Mouse (Mus musculus): ENCODE measurements around the gene Ppp6r3. TPM values are rescaled to one million over a fixed set of nuclear protein-coding genes. Genes with fewer than 3 reads are reported as not detected.
A peak's percentile ranks its signal among the peaks of the same experiment; 100 is the strongest.
"Not testable (repeated sequence)": the region's sequence is repeated elsewhere in the genome, so short reads cannot be mapped to it uniquely, and the experiment has no call there.

The Ppp6r3 gene
- polyA plus RNA-seq, 1 experiment, result 97.4 TPM

GRCm38 (mm10) chr19:3537658-3538057 lies 37.9 kb downstream of the Ppp6r3 start:
- H3K27ac ChIP-seq (ENCODE audit: control insufficient read depth, insufficient read depth, low read length), result no peak overlapping the region
- no peak overlapping the region for H3K4me3 ChIP-seq (ENCODE audit: control insufficient read depth, insufficient read depth, low read length)
- H3K36me3 ChIP-seq (ENCODE audit: control insufficient read depth, insufficient read depth, low read length), result peaks cover 10% of the 10 kb centered on the region
- peaks cover 9% of the 10 kb centered on the region for H3K4me1 ChIP-seq (replicated peaks; ENCODE audit: control insufficient read depth, insufficient read depth, low read length)
- TF ChIP-seq CTCF (IDR thresholded peaks at IDR 0.05; ENCODE audit: borderline replicate concordance, control insufficient read depth, extremely low read depth, insufficient read depth, low read length, poor library complexity) (no peak), POLR2A (IDR thresholded peaks at IDR 0.05; ENCODE audit: control insufficient read depth, extremely low read depth, insufficient read depth, low read length, poor library complexity) (no peak)
- no peak for DNase-seq
- H3K27me3 ChIP-seq (ENCODE audit: control insufficient read depth, insufficient read depth, low read length), result no peaks in the 10 kb centered on the region
- WGBS, result 91% methylated on average over 6 of the region's 6 CpGs

- 70% methylated on average over 3 of the region's 3 CpGs for WGBS
Observed at GRCm38 (mm10) chr19:3534945-3535344, 40.6 kb downstream of the Ppp6r3 start.

DNA sequence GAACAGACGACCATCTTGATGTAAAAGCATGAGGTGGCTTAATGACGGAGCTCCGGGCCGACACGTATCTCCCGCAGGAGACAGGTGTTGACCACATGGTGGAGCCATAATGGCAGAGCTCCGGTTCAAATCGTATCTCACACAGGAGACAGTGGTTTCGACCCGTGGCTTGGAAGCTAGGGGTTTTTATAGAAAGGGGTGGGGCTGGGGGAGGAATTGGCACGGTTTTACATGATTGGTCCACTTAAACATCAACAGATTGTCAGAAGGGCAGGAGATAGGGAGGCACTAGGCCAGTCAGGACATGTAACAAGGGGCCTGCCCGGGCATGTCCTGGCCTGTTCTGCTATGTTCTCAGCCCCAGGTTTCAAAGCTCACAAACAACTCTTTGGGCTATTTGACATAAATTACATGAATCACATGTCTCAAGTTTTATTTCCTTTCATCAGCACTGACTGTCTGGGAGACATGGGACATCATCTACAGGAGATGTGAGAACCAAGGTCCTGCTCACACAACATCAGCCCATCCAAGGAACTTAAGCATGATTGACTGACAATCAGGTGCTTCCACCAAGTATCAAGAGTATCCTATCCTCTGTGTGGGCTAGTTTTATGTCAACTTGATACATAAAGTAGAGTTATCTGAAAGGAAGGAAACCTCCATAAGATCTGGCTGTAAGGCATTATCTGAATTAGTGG lies 42.1 kb downstream of the Ppp6r3 start:
- peaks cover 17% of the 10 kb centered on the region for H3K4me1 ChIP-seq (replicated peaks; ENCODE audit: control insufficient read depth, insufficient read depth, low read length)
- whole genome bisulfite sequencing, result 91% methylated on average over 12 of the region's 12 CpGs
- not testable (repeated sequence) for H3K27ac ChIP-seq (ENCODE audit: control insufficient read depth, insufficient read depth, low read length); H3K27me3 ChIP-seq (ENCODE audit: control insufficient read depth, insufficient read depth, low read length); H3K36me3 ChIP-seq (ENCODE audit: control insufficient read depth, insufficient read depth, low read length); H3K4me3 ChIP-seq (ENCODE audit: control insufficient read depth, insufficient read depth, low read length); DNase-seq

More at GRCm38 (mm10) chr19:3534945-3535344, 40.6 kb downstream of the Ppp6r3 start:
- DNase-seq, result no peak
- Histone ChIP-seq H3K36me3 (ENCODE audit: control insufficient read depth, insufficient read depth, low read length) (no peaks in the 10 kb centered on the region), H3K4me3 (ENCODE audit: control insufficient read depth, insufficient read depth, low read length) (no peak overlapping the region), H3K27ac (ENCODE audit: control insufficient read depth, insufficient read depth, low read length) (no peak overlapping the region), H3K4me1 (replicated peaks; ENCODE audit: control insufficient read depth, insufficient read depth, low read length) (peaks cover 14% of the 10 kb centered on the region), H3K27me3 (ENCODE audit: control insufficient read depth, insufficient read depth, low read length) (no peaks in the 10 kb centered on the region)
- TF ChIP-seq CTCF (IDR thresholded peaks at IDR 0.05; ENCODE audit: borderline replicate concordance, control insufficient read depth, extremely low read depth, insufficient read depth, low read length, poor library complexity) (no peak), POLR2A (IDR thresholded peaks at IDR 0.05; ENCODE audit: control insufficient read depth, extremely low read depth, insufficient read depth, low read length, poor library complexity) (no peak)

DNA sequence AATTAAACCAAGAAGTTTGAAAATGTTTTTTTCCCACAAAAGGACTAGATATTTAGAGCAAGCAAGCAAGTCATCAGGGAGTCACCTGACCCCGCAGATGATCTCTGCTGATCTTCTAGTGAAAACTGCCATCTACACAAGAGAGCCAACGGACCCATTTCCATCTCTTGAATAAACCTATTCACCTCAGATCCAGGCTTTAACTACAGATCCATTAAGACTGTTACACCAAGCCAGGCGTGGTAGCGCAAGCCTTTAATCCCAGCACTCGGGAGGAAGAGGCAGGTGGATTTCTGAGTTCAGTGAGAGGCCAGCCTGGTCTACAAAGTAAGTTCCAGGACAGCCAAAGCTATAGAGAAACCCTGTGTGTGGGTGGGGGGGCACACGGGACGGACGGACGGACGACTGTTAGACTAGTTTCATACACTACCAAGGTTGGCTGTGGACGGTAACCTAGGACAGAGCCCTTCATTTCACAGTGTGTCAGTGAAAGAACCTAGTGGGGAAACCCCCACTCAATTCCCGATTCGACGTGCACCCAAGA lies 42.8 kb downstream of the Ppp6r3 start:
- no peak for DNase-seq
- no peaks in the 10 kb centered on the region for H3K36me3 ChIP-seq (ENCODE audit: control insufficient read depth, insufficient read depth, low read length)
- TF ChIP-seq CTCF (IDR thresholded peaks at IDR 0.05; ENCODE audit: borderline replicate concordance, control insufficient read depth, extremely low read depth, insufficient read depth, low read length, poor library complexity), result no peak
- no peak overlapping the region for H3K27ac ChIP-seq (ENCODE audit: control insufficient read depth, insufficient read depth, low read length)
- H3K27me3 ChIP-seq (ENCODE audit: control insufficient read depth, insufficient read depth, low read length), result no peaks in the 10 kb centered on the region
- 97% methylated on average over 14 of the region's 14 CpGs for WGBS
- no peak overlapping the region for H3K4me3 ChIP-seq (ENCODE audit: control insufficient read depth, insufficient read depth, low read length)
- H3K4me1 ChIP-seq (replicated peaks; ENCODE audit: control insufficient read depth, insufficient read depth, low read length), result peaks cover 17% of the 10 kb centered on the region

DNA sequence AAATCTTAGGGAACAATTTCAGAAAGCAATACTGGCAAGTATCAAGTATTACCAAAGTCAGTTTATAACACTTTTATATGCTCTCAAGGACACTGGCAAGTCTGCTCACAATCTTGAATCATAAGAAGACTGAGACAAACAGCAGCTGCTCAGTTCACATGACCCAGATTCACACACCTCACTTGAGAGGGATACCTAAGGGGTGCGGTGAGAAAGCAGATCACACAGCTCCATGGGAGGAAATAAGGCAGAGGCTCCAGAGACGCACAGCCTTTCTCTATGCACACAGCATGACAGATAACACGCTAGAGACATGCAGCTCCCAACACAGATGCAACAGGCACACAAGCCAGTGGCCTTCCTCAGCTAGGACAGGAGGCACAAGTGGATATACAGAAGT lies 45.8 kb downstream of the Ppp6r3 start:
- H3K27me3 ChIP-seq (ENCODE audit: control insufficient read depth, insufficient read depth, low read length), result no peaks in the 10 kb centered on the region
- peaks cover 10% of the 10 kb centered on the region for H3K4me1 ChIP-seq (replicated peaks; ENCODE audit: control insufficient read depth, insufficient read depth, low read length)
- 0 out of 2 replicates have a peak overlapping the region, but pooled peaks have one; percentile 63 for H3K27ac ChIP-seq (ENCODE audit: control insufficient read depth, insufficient read depth, low read length)
- H3K4me3 ChIP-seq (ENCODE audit: control insufficient read depth, insufficient read depth, low read length), result no peak overlapping the region
- WGBS, result 50% methylated on average over 3 of the region's 3 CpGs
- peak; percentile 53 for DNase-seq
- TF ChIP-seq CTCF (IDR thresholded peaks at IDR 0.05; ENCODE audit: borderline replicate concordance, control insufficient read depth, extremely low read depth, insufficient read depth, low read length, poor library complexity), result no peak
- no peak for TF ChIP-seq POLR2A (IDR thresholded peaks at IDR 0.05; ENCODE audit: control insufficient read depth, extremely low read depth, insufficient read depth, low read length, poor library complexity)
- peaks cover 19% of the 10 kb centered on the region for H3K36me3 ChIP-seq (ENCODE audit: control insufficient read depth, insufficient read depth, low read length)

GRCm38 (mm10) chr19:3528646-3529045 lies 46.9 kb downstream of the Ppp6r3 start:
- H3K4me1 ChIP-seq (replicated peaks; ENCODE audit: control insufficient read depth, insufficient read depth, low read length), result peaks cover 8% of the 10 kb centered on the region; the same call in 1 of the 2 replicates
- no peak for DNase-seq
- TF ChIP-seq POLR2A (IDR thresholded peaks at IDR 0.05; ENCODE audit: control insufficient read depth, extremely low read depth, insufficient read depth, low read length, poor library complexity) (no peak), CTCF (IDR thresholded peaks at IDR 0.05; ENCODE audit: borderline replicate concordance, control insufficient read depth, extremely low read depth, insufficient read depth, low read length, poor library complexity) (no peak)
- H3K27ac ChIP-seq (ENCODE audit: control insufficient read depth, insufficient read depth, low read length), result no peak overlapping the region
- H3K36me3 ChIP-seq (ENCODE audit: control insufficient read depth, insufficient read depth, low read length), result peaks cover 30% of the 10 kb centered on the region
- H3K27me3 ChIP-seq (ENCODE audit: control insufficient read depth, insufficient read depth, low read length), result no peaks in the 10 kb centered on the region
- WGBS, result 92% methylated on average over 4 of the region's 4 CpGs
- H3K4me3 ChIP-seq (ENCODE audit: control insufficient read depth, insufficient read depth, low read length), result no peak overlapping the region

GRCm38 (mm10) chr19:3527531-3527930 lies 48.0 kb downstream of the Ppp6r3 start:
- peaks cover 33% of the 10 kb centered on the region for H3K36me3 ChIP-seq (ENCODE audit: control insufficient read depth, insufficient read depth, low read length)
- no peak for DNase-seq
- WGBS, result 98% methylated on average over 4 of the region's 4 CpGs
- no peak overlapping the region for H3K27ac ChIP-seq (ENCODE audit: control insufficient read depth, insufficient read depth, low read length)
- TF ChIP-seq POLR2A (IDR thresholded peaks at IDR 0.05; ENCODE audit: control insufficient read depth, extremely low read depth, insufficient read depth, low read length, poor library complexity) (no peak), CTCF (IDR thresholded peaks at IDR 0.05; ENCODE audit: borderline replicate concordance, control insufficient read depth, extremely low read depth, insufficient read depth, low read length, poor library complexity) (no peak)
- peaks cover 8% of the 10 kb centered on the region; the same call in 1 of the 2 replicates for H3K4me1 ChIP-seq (replicated peaks; ENCODE audit: control insufficient read depth, insufficient read depth, low read length)
- no peak overlapping the region for H3K4me3 ChIP-seq (ENCODE audit: control insufficient read depth, insufficient read depth, low read length)
- H3K27me3 ChIP-seq (ENCODE audit: control insufficient read depth, insufficient read depth, low read length), result no peaks in the 10 kb centered on the region

Measured in thymus, adult 2 months (tissue).